Mouse (Mus musculus) brain, embryonic 18.5 days (tissue): ENCODE data around the gene Nhs.

Experiments
- DNase-seq: peaks from one replicate; pipeline ENCODE4 v3.0.0-alpha.2; 2012; ENCODE audit warnings: low read depth, low spot score

Nhs gene

GRCm38 (mm10) chrX:162020039-162020566 is 139.4 kb downstream of the Nhs start:
- DNase-seq, result no peak

GRCm38 (mm10) chrX:162017471-162017870 is 142.1 kb downstream of the Nhs start:
- DNase-seq, result no peak

GRCm38 (mm10) chrX:162012570-162012969 is 147.0 kb downstream of the Nhs start:
- no peak for DNase-seq

- no peak for DNase-seq
Measured at GRCm38 (mm10) chrX:162009876-162010275, 149.7 kb downstream of the Nhs start.

GRCm38 (mm10) chrX:162003818-162004217 is 155.7 kb downstream of the Nhs start:
- no peak for DNase-seq

GRCm38 (mm10) chrX:161998876-161999275 is 160.7 kb downstream of the Nhs start:
- no peak for DNase-seq

- no peak for DNase-seq
Measured at GRCm38 (mm10) chrX:161997170-161997795, 162.2 kb downstream of the Nhs start.

- DNase-seq, result no peak
Measured at GRCm38 (mm10) chrX:161990171-161990570, 169.4 kb downstream of the Nhs start.

GRCm38 (mm10) chrX:161984961-161985360 is 174.6 kb downstream of the Nhs start:
- DNase-seq, result no peak

GRCm38 (mm10) chrX:161981399-161981798 is 178.1 kb downstream of the Nhs start:
- no peak for DNase-seq

GRCm38 (mm10) chrX:161979946-161980345 is 179.6 kb downstream of the Nhs start:
- DNase-seq, result no peak

- no peak for DNase-seq
Measured at GRCm38 (mm10) chrX:161977236-161977841, 182.2 kb downstream of the Nhs start.

GRCm38 (mm10) chrX:161976376-161976775 is 183.2 kb downstream of the Nhs start:
- no peak for DNase-seq

GRCm38 (mm10) chrX:161973572-161973971 is 186.0 kb downstream of the Nhs start:
- DNase-seq, result no peak

- no peak for DNase-seq
Measured at GRCm38 (mm10) chrX:161972723-161973122, 186.8 kb downstream of the Nhs start.

- DNase-seq, result no peak
Measured at GRCm38 (mm10) chrX:161971961-161972502, 187.5 kb downstream of the Nhs start.

GRCm38 (mm10) chrX:161971131-161971530 is 188.4 kb downstream of the Nhs start:
- DNase-seq, result no peak

- no peak for DNase-seq
Measured at GRCm38 (mm10) chrX:161967692-161968091, 191.8 kb downstream of the Nhs start.

- DNase-seq, result no peak
Measured at GRCm38 (mm10) chrX:161963372-161963771, 196.2 kb downstream of the Nhs start.

GRCm38 (mm10) chrX:161962855-161963254 is 196.7 kb downstream of the Nhs start:
- no peak for DNase-seq

- no peak for DNase-seq
Measured at GRCm38 (mm10) chrX:161961756-161962155, 197.8 kb downstream of the Nhs start.

- no peak for DNase-seq
Measured at GRCm38 (mm10) chrX:161961176-161961575, 198.4 kb downstream of the Nhs start.

GRCm38 (mm10) chrX:161952356-161952755 is 207.2 kb downstream of the Nhs start:
- DNase-seq, result no peak
